Mouse (Mus musculus) lung, postnatal 0 days (tissue): Measurements from ENCODE around the gene Tomm20l.

Source experiments
- CTCF ChIP-seq: IDR thresholded peaks from 2 replicates; pipeline ENCODE4 v1.5.1; 2016; ENCODE audit warnings: antibody characterized with exemption, mild to moderate bottlenecking
- EP300 ChIP-seq: IDR thresholded peaks from 2 replicates; pipeline ENCODE4 v1.6.1; 2016; ENCODE audit warnings: antibody characterized with exemption, mild to moderate bottlenecking, control low read depth

GRCm38 (mm10) chr12:71136974-71137491 lies 25.8 kb downstream of the Tomm20l start:
- no peak for TF ChIP-seq CTCF
- peak; percentile 58; the same call in 1 of the 2 replicates for TF ChIP-seq EP300
